Mouse (Mus musculus) stomach, embryonic 16.5 days (tissue): ENCODE data around the gene Bicc1. TPM values are rescaled to one million over a fixed set of nuclear protein-coding genes. Genes with fewer than 3 reads are reported as not detected.

Source experiments
- ATAC-seq: fragments of 200-750 bp; cut with Nextera tagmentation; 2 replicates; pipeline ENCODE4 v1.8.0; 2017; ENCODE audit warnings: moderate number of reproducible peaks, moderate TSS enrichment; ENCODE audit not compliant: insufficient read depth, low FRiP score
- H3K27ac ChIP-seq: fragments of 300-500 bp; sonication (generic); 2 replicates; pipeline ENCODE4 v1.5.1; 2014; ENCODE audit warnings: low read length
- H3K27me3 ChIP-seq: fragments of 300-500 bp; sonication (generic); 2 replicates; pipeline ENCODE4 v1.6.1; 2014; ENCODE audit warnings: low read length, control low read depth, mixed read lengths; ENCODE audit not compliant: control insufficient read depth, insufficient read depth
- H3K36me3 ChIP-seq: fragments of 300-500 bp; sonication (generic); 2 replicates; pipeline ENCODE4 v1.6.1; 2014; ENCODE audit warnings: low read length; ENCODE audit not compliant: control insufficient read depth, insufficient read depth
- H3K4me1 ChIP-seq: fragments of 300-500 bp; sonication (generic); 2 replicates; pipeline ENCODE4 v1.6.1; 2014; ENCODE audit warnings: low read length, control low read depth, mixed read lengths; ENCODE audit not compliant: control insufficient read depth, insufficient read depth
- H3K4me2 ChIP-seq: fragments of 300-500 bp; sonication (generic); 2 replicates; pipeline ENCODE4 v1.6.1; 2014; ENCODE audit warnings: low read depth, low read length, mixed read lengths
- H3K4me3 ChIP-seq: fragments of 300-500 bp; sonication (generic); replicated peaks from 2 replicates; pipeline ENCODE4 v1.5.1; 2014; ENCODE audit warnings: mild to moderate bottlenecking, low read length
- H3K9ac ChIP-seq: fragments of 300-500 bp; sonication (generic); 2 replicates; pipeline ENCODE4 v1.6.1; 2014; ENCODE audit warnings: low read length
- H3K9me3 ChIP-seq: fragments of 300-500 bp; sonication (generic); replicated peaks from 2 replicates; pipeline ENCODE4 v1.6.1; 2016; ENCODE audit warnings: low read length, control low read depth; ENCODE audit not compliant: control insufficient read depth
- WGBS: fragments of 180-500 bp; shearing (Covaris S2); extraction: QIAGEN DNeasy Blood & Tissue Kit; methylation state at CpG from one replicate; pipeline ENCODE4 v1.1.7; 2014; 5-methylcytosine and 5-hydroxymethylcytosine counted together
- polyA plus RNA-seq: library from polyadenylated mRNA; unstranded; fragments of >200 nt; fragmentation: Nextera tagmentation; extraction: Ambion mirVana; gene quantifications from 2 replicates; pipeline ENCODE4 v1.2.1, GENCODE M21; 2015

The Bicc1 gene
- polyA plus RNA-seq, 1 experiment from 2014 or later = 22.1 TPM

GRCm38 (mm10) chr10:71060269-71060668 is 99.2 kb downstream of the Bicc1 start:
- H3K36me3 ChIP-seq = no peaks in the 10 kb centered on the region
- no peak overlapping the region for H3K9ac ChIP-seq
- ATAC-seq = no peak
- H3K27ac ChIP-seq = no peak overlapping the region
- H3K4me1 ChIP-seq = peaks cover 18% of the 10 kb centered on the region
- H3K4me3 ChIP-seq = no peak overlapping the region
- H3K9me3 ChIP-seq = no peaks in the 10 kb centered on the region
- H3K4me2 ChIP-seq = no peak overlapping the region
- no peaks in the 10 kb centered on the region for H3K27me3 ChIP-seq
- WGBS = 47% methylated on average over 2 of the region's 2 CpGs

DNA sequence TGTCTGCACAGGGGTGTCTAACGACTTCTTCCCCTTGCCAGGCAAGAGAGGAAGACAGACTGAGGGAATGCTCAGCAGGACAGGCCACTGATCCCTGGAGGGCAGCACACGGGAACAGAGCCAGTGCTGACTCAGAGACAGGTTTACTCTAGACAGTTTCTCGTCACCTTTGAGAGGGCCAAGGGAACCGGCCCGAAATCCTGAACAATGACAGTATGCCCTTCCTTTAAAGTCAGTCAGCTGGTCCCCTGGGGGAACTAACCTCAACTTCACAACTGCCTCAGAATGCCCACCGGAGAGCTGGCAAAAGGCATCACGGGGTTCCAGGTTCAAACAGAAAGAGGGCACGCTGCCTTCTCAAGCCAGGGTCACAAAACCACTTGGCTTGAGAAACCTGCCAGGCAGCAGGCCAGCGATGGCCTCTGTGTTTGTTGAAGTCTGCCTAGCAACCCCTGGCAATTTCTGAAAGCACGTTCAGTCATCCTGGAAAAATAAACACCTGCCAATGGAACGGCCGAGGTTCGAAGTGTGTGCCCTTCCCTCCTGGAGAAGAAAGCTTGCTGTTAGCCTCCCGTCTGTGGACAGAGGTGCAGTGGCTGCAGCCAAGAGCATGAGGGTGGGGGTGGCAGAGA is 100.8 kb downstream of the Bicc1 start:
- Histone ChIP-seq H3K36me3 (no peaks in the 10 kb centered on the region), H3K27ac (peak overlapping the region; percentile 69), H3K9me3 (no peaks in the 10 kb centered on the region), H3K9ac (peak overlapping the region; percentile 39), H3K4me2 (peak overlapping the region; percentile 40), H3K4me1 (peaks cover 18% of the 10 kb centered on the region), H3K27me3 (no peaks in the 10 kb centered on the region), H3K4me3 (0 out of 2 replicates have a peak overlapping the region, but pooled peaks have one; percentile 8)
- peak; percentile 69 for ATAC-seq
- WGBS = 19% methylated on average over 14 of the region's 14 CpGs

DNA sequence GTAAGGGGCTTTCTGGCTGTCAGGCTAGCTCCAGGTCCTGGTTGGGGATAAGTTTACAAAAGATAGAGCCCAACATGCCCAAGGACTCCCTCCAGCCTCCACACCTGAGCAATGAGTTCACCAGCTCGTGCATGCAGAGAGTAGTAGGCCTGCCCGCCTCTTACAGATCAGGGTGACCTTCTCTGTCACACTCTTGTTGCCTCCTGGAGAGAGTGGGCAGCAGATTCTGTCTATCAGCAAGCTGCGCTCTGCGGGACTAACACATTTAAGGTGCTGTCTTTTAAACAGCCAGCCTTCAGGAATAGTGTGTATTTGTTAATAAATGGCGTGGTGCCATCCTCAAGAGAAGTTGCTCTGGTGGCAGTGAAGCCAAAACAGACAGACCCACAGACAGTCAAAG is 101.4 kb downstream of the Bicc1 start:
- Histone ChIP-seq H3K27ac (peak overlapping the region; percentile 8; the same call in 1 of the 2 replicates), H3K9ac (no peak overlapping the region), H3K27me3 (no peaks in the 10 kb centered on the region), H3K4me3 (no peak overlapping the region), H3K4me1 (peaks cover 20% of the 10 kb centered on the region), H3K36me3 (no peaks in the 10 kb centered on the region), H3K9me3 (no peaks in the 10 kb centered on the region), H3K4me2 (no peak overlapping the region)
- ATAC-seq = no peak
- 80% methylated on average over 5 of the region's 5 CpGs for WGBS

- Histone ChIP-seq H3K4me1 (peaks cover 10% of the 10 kb centered on the region), H3K4me3 (no peak overlapping the region), H3K9me3 (no peaks in the 10 kb centered on the region), H3K4me2 (no peak overlapping the region), H3K27me3 (no peaks in the 10 kb centered on the region), H3K9ac (no peak overlapping the region), H3K27ac (peak overlapping the region; percentile 41; the same call in 1 of the 2 replicates), H3K36me3 (no peaks in the 10 kb centered on the region)
- no peak for ATAC-seq
- WGBS = 83% methylated on average over 9 of the region's 9 CpGs
Observed at GRCm38 (mm10) chr10:71052748-71053147, 106.8 kb downstream of the Bicc1 start.

- H3K4me1 ChIP-seq = 0 out of 2 replicates have a peak, but pooled peaks cover 5% of the 10 kb centered on the region
- 60% methylated on average over 7 of the region's 7 CpGs for WGBS
- H3K27me3 ChIP-seq = no peaks in the 10 kb centered on the region
- H3K27ac ChIP-seq = 0 out of 2 replicates have a peak overlapping the region, but pooled peaks have one; percentile 41
- H3K4me3 ChIP-seq = no peak overlapping the region
- no peak overlapping the region for H3K9ac ChIP-seq
- no peak; the same call in 1 of the 2 replicates for ATAC-seq
- no peak overlapping the region for H3K4me2 ChIP-seq
- H3K36me3 ChIP-seq = no peaks in the 10 kb centered on the region
- no peaks in the 10 kb centered on the region for H3K9me3 ChIP-seq
Observed at GRCm38 (mm10) chr10:71052208-71052607, 107.3 kb downstream of the Bicc1 start.

DNA sequence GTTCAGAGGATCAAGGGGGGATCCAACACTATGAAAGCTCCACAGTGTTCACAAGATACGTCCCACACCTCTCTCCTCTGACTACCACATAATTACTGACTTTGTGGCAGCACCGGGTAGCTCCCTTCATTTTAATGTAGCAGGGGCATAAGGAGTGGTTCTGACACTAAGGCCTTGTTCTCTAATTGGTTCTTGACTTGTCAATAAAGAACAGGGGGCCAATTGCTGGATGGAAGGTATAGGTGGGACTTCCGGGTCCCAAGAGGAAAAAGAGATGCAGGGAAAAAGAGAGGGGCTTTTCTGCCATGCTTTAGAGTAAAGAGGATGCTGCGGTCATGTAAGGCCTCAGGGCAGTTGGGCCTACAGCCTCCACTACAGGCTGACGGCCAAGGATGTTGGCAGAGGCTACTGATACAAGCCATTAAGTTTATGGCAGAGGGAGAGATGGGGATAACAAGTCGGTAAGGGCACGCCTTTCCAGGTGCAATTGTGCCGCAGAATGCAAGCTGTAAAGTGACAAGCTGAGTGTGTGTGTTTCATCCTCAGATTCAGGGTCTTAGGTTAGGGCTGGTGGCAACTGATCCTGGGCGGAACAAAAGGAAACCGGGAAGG is 108.7 kb downstream of the Bicc1 start:
- ATAC-seq = no peak
- Histone ChIP-seq H3K4me1 (0 out of 2 replicates have a peak, but pooled peaks cover 5% of the 10 kb centered on the region), H3K4me2 (no peak overlapping the region), H3K9ac (no peak overlapping the region), H3K27ac (no peak overlapping the region), H3K9me3 (no peaks in the 10 kb centered on the region), H3K27me3 (no peaks in the 10 kb centered on the region), H3K4me3 (no peak overlapping the region), H3K36me3 (no peaks in the 10 kb centered on the region)
- 87% methylated on average over 10 of the region's 10 CpGs for WGBS

DNA sequence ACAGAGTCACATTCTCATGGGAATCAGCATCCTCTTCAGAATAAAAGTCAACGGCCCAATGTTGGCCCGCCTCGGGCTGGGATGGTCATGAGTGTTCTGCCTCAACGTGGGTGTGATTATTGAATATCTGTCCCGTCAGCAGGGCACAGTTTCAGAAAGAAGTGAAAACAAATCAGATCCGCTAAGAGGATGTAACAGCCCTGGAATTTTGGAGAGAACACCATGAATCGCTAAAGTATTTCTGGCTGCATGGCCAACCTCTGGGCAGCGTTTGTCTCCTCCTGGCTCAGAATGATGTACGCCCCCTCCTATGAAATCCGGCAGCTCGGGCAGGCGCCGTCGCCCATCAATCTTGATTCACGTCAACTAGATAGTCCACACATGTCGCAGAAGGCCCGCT is 110.2 kb downstream of the Bicc1 start:
- H3K27ac ChIP-seq = no peak overlapping the region
- ATAC-seq = no peak
- 0 out of 2 replicates have a peak, but pooled peaks cover 5% of the 10 kb centered on the region for H3K4me1 ChIP-seq
- no peaks in the 10 kb centered on the region for H3K27me3 ChIP-seq
- no peak overlapping the region for H3K4me2 ChIP-seq
- WGBS = 56% methylated on average over 17 of the region's 17 CpGs
- H3K9me3 ChIP-seq = no peaks in the 10 kb centered on the region
- no peaks in the 10 kb centered on the region for H3K36me3 ChIP-seq
- H3K4me3 ChIP-seq = no peak overlapping the region
- H3K9ac ChIP-seq = no peak overlapping the region

DNA sequence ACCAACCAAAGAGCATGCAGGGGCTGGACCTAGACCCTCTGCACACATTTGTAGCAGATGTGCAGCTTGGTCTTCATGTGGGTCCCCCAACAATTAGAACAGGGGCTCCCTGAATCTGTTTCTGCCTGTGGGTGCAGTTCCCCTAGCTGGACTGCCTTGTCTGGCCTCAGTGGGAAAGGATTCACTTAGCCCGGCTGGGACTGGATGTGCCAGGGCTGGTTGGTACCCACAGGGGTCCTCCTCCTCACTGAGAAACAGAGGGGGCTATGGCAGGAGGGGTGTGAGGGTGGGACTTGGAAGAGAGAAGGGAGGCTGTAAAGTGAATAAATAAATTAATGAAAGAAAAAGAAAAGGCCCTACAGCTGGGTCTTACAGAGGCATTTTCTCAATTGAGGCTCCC is 115.1 kb downstream of the Bicc1 start:
- Histone ChIP-seq H3K4me3 (no peak overlapping the region), H3K4me1 (no peaks in the 10 kb centered on the region), H3K27me3 (no peaks in the 10 kb centered on the region), H3K9me3 (no peaks in the 10 kb centered on the region), H3K9ac (no peak overlapping the region), H3K36me3 (no peaks in the 10 kb centered on the region), H3K4me2 (no peak overlapping the region), H3K27ac (no peak overlapping the region)
- WGBS = 91% methylated on average over 1 of the region's 1 CpGs
- no peak for ATAC-seq

DNA sequence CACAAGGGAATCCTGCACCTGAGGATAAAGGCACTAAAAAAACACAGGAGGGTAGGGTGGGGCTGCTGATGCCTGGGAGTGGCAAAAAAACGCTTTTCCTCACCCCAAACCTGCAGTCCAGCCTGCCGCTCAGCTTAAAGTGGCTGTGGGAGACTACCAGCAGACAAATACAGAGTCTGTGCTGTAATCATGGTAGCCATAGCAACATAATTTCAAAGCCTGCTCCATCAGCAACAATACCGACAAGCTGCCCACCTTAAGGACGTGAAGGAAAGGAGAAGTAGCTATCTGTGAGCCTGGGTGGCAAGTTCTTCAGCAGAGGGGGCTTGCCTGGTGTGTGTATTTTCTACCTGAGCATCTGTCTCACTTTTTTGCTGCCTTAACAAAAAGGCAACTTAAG is 117.6 kb downstream of the Bicc1 start:
- Histone ChIP-seq H3K27ac (no peak overlapping the region), H3K4me1 (no peaks in the 10 kb centered on the region), H3K9me3 (no peaks in the 10 kb centered on the region), H3K4me2 (no peak overlapping the region), H3K27me3 (no peaks in the 10 kb centered on the region), H3K36me3 (no peaks in the 10 kb centered on the region), H3K4me3 (no peak overlapping the region), H3K9ac (no peak overlapping the region)
- 42% methylated on average over 4 of the region's 4 CpGs for WGBS
- no peak for ATAC-seq
